Mouse (Mus musculus) ES-Bruce4 (cell line): Measurements from ENCODE around the gene Myh10.

Experiments
- CTCF ChIP-seq: IDR thresholded peaks from one replicate; pipeline ENCODE4 v1.8.1; 2011; ENCODE audit warnings: low read depth, low read length
- POLR2A ChIP-seq: IDR thresholded peaks from one replicate; pipeline ENCODE4 v1.8.1; 2011; ENCODE audit warnings: low read length; ENCODE audit not compliant: insufficient read depth

- TF ChIP-seq CTCF (no peak), POLR2A (no peak)
Observed at GRCm38 (mm10) chr11:68850862-68851261, 159.5 kb downstream of the Myh10 start.
